Mouse (Mus musculus): Measurements from ENCODE around the gene Gm8229. TPM values are rescaled to one million over a fixed set of nuclear protein-coding genes. Genes with fewer than 3 reads are reported as not detected.
"Not testable (repeated sequence)": the region's sequence is repeated elsewhere in the genome, so short reads cannot be mapped to it uniquely, and the experiment has no call there.

The Gm8229 gene
- not detected in 2 replicates for polyA plus RNA-seq (2014; fragmentation: Nextera tagmentation; extraction: Ambion mirVana)

GRCm38 (mm10) chr14:44365057-44365456, at the start of gene Gm8229:
Gm8229 (plus strand) TSS chr14:44365357.
- H3K36me3 ChIP-seq (ENCODE audit: control insufficient read depth, insufficient read depth, low read length); H3K4me2 ChIP-seq (ENCODE audit: low read length); H3K9me3 ChIP-seq (ENCODE audit: control insufficient read depth, low read length); H3K27ac ChIP-seq (replicated peaks in 1 of 2; ENCODE audit: control insufficient read depth in 1 of 2, insufficient read depth in 1 of 2, low read depth in 2 of 2, low read length in 2 of 2); H3K4me3 ChIP-seq (ENCODE audit: control insufficient read depth in 1 of 2, insufficient read depth in 1 of 2, low read depth in 1 of 2, low read length in 2 of 2); H3K4me1 ChIP-seq (ENCODE audit: control insufficient read depth in 2 of 2, insufficient read depth in 2 of 2, low read length in 2 of 2); ATAC-seq (ENCODE audit: insufficient number of reproducible peaks, insufficient read depth, low FRiP score, low read depth); H3K27me3 ChIP-seq (ENCODE audit: control insufficient read depth, insufficient read depth, low read length); H3K9ac ChIP-seq (ENCODE audit: low read length): not testable (repeated sequence)
- WGBS, result 77% methylated on average over 4 of the region's 4 CpGs

- WGBS, result no CpG with 5 or more reads among the region's 2 CpGs
These were observed 26.7 kb upstream of the Gm8229 start, which contains the start of gene Gm5930 for GRCm38 (mm10) chr14:44338484-44338883. Gm5930 (minus strand) TSS chr14:44338584.

GRCm38 (mm10) chr14:44361416-44361815, 3.7 kb upstream of the Gm8229 start:
- not testable (repeated sequence) for H3K4me1 ChIP-seq (ENCODE audit: control insufficient read depth in 2 of 2, insufficient read depth in 2 of 2, low read length in 2 of 2); H3K36me3 ChIP-seq (ENCODE audit: control insufficient read depth, insufficient read depth, low read length); H3K4me3 ChIP-seq (ENCODE audit: control insufficient read depth in 1 of 2, insufficient read depth in 1 of 2, low read depth in 1 of 2, low read length in 2 of 2); ATAC-seq (ENCODE audit: insufficient number of reproducible peaks, insufficient read depth, low FRiP score, low read depth); H3K9me3 ChIP-seq (ENCODE audit: control insufficient read depth, low read length); H3K27me3 ChIP-seq (ENCODE audit: control insufficient read depth, insufficient read depth, low read length); H3K27ac ChIP-seq (replicated peaks in 1 of 2; ENCODE audit: control insufficient read depth in 1 of 2, insufficient read depth in 1 of 2, low read depth in 2 of 2, low read length in 2 of 2); H3K9ac ChIP-seq (ENCODE audit: low read length); H3K4me2 ChIP-seq (ENCODE audit: low read length)
- 7% methylated on average over 1 of the region's 2 CpGs for WGBS

More at GRCm38 (mm10) chr14:44338484-44338883, 26.7 kb upstream of the Gm8229 start, which contains the start of gene Gm5930:
- H3K36me3 ChIP-seq (ENCODE audit: control insufficient read depth, insufficient read depth, low read length); ATAC-seq (ENCODE audit: insufficient number of reproducible peaks, insufficient read depth, low FRiP score, low read depth); H3K4me2 ChIP-seq (ENCODE audit: low read length); H3K27me3 ChIP-seq (ENCODE audit: control insufficient read depth, insufficient read depth, low read length); H3K9me3 ChIP-seq (ENCODE audit: control insufficient read depth, low read length); H3K4me1 ChIP-seq (ENCODE audit: control insufficient read depth in 2 of 2, insufficient read depth in 2 of 2, low read length in 2 of 2); H3K27ac ChIP-seq (replicated peaks in 1 of 2; ENCODE audit: control insufficient read depth in 1 of 2, insufficient read depth in 1 of 2, low read depth in 2 of 2, low read length in 2 of 2); H3K4me3 ChIP-seq (ENCODE audit: control insufficient read depth in 1 of 2, insufficient read depth in 1 of 2, low read depth in 1 of 2, low read length in 2 of 2); H3K9ac ChIP-seq (ENCODE audit: low read length): not testable (repeated sequence)

- H3K9ac ChIP-seq (ENCODE audit: low read length); ATAC-seq (ENCODE audit: insufficient number of reproducible peaks, insufficient read depth, low FRiP score, low read depth); H3K9me3 ChIP-seq (ENCODE audit: control insufficient read depth, low read length); H3K27me3 ChIP-seq (ENCODE audit: control insufficient read depth, insufficient read depth, low read length); H3K4me3 ChIP-seq (ENCODE audit: control insufficient read depth in 1 of 2, insufficient read depth in 1 of 2, low read depth in 1 of 2, low read length in 2 of 2); H3K27ac ChIP-seq (replicated peaks in 1 of 2; ENCODE audit: control insufficient read depth in 1 of 2, insufficient read depth in 1 of 2, low read depth in 2 of 2, low read length in 2 of 2); H3K4me1 ChIP-seq (ENCODE audit: control insufficient read depth in 2 of 2, insufficient read depth in 2 of 2, low read length in 2 of 2); H3K36me3 ChIP-seq (ENCODE audit: control insufficient read depth, insufficient read depth, low read length); H3K4me2 ChIP-seq (ENCODE audit: low read length): not testable (repeated sequence)
These were observed 2.9 kb upstream of the Gm8229 start for GRCm38 (mm10) chr14:44362301-44362700.

GRCm38 (mm10) chr14:44384233-44384632, 19.1 kb downstream of the Gm8229 start:
- WGBS, result 67% methylated on average over 3 of the region's 4 CpGs
- not testable (repeated sequence) for H3K4me3 ChIP-seq (ENCODE audit: control insufficient read depth in 1 of 2, insufficient read depth in 1 of 2, low read depth in 1 of 2, low read length in 2 of 2); H3K27me3 ChIP-seq (ENCODE audit: control insufficient read depth, insufficient read depth, low read length); H3K36me3 ChIP-seq (ENCODE audit: control insufficient read depth, insufficient read depth, low read length); H3K4me1 ChIP-seq (ENCODE audit: control insufficient read depth in 2 of 2, insufficient read depth in 2 of 2, low read length in 2 of 2); ATAC-seq (ENCODE audit: insufficient number of reproducible peaks, insufficient read depth, low FRiP score, low read depth); H3K9me3 ChIP-seq (ENCODE audit: control insufficient read depth, low read length); H3K27ac ChIP-seq (replicated peaks in 1 of 2; ENCODE audit: control insufficient read depth in 1 of 2, insufficient read depth in 1 of 2, low read depth in 2 of 2, low read length in 2 of 2); H3K9ac ChIP-seq (ENCODE audit: low read length); H3K4me2 ChIP-seq (ENCODE audit: low read length)

GRCm38 (mm10) chr14:44410588-44410987, 45.4 kb downstream of the Gm8229 start, which contains the start of gene Gm3371:
Gm3371 (minus strand) TSS chr14:44410688.
- ATAC-seq (ENCODE audit: insufficient number of reproducible peaks, insufficient read depth, low FRiP score, low read depth); H3K9me3 ChIP-seq (ENCODE audit: control insufficient read depth, low read length); H3K27ac ChIP-seq (replicated peaks in 1 of 2; ENCODE audit: control insufficient read depth in 1 of 2, insufficient read depth in 1 of 2, low read depth in 2 of 2, low read length in 2 of 2); H3K4me2 ChIP-seq (ENCODE audit: low read length); H3K4me1 ChIP-seq (ENCODE audit: control insufficient read depth in 2 of 2, insufficient read depth in 2 of 2, low read length in 2 of 2); H3K36me3 ChIP-seq (ENCODE audit: control insufficient read depth, insufficient read depth, low read length); H3K4me3 ChIP-seq (ENCODE audit: control insufficient read depth in 1 of 2, insufficient read depth in 1 of 2, low read depth in 1 of 2, low read length in 2 of 2); H3K27me3 ChIP-seq (ENCODE audit: control insufficient read depth, insufficient read depth, low read length); H3K9ac ChIP-seq (ENCODE audit: low read length): not testable (repeated sequence)
- WGBS, result no CpG with 5 or more reads among the region's 2 CpGs

Other genes with a start within 250 kb of the Gm8229 start
- not detected in 2 replicates for gene Gm3327, start 241.5 kb upstream of the Gm8229 start, polyA plus RNA-seq (2014; fragmentation: Nextera tagmentation; extraction: Ambion mirVana)
- gene Gm8212, start 167.7 kb upstream of the Gm8229 start, polyA plus RNA-seq (2014; fragmentation: Nextera tagmentation; extraction: Ambion mirVana), result not detected in 2 replicates
- gene 4930503E14Rik, start 152.1 kb upstream of the Gm8229 start, polyA plus RNA-seq (2014; fragmentation: Nextera tagmentation; extraction: Ambion mirVana), result not detected in 2 replicates
- not detected in 2 replicates for gene Gm8220, start 79.8 kb upstream of the Gm8229 start, polyA plus RNA-seq (2014; fragmentation: Nextera tagmentation; extraction: Ambion mirVana)
- not detected in 2 replicates for gene Gm5930, start 26.8 kb upstream of the Gm8229 start, polyA plus RNA-seq (2014; fragmentation: Nextera tagmentation; extraction: Ambion mirVana)
- not detected in 2 replicates for gene Gm3371, start 45.3 kb downstream of the Gm8229 start, polyA plus RNA-seq (2014; fragmentation: Nextera tagmentation; extraction: Ambion mirVana)
- gene Gm8232, start 68.3 kb downstream of the Gm8229 start, polyA plus RNA-seq (2014; fragmentation: Nextera tagmentation; extraction: Ambion mirVana), result not detected in 2 replicates
- gene BC061237, start 127.1 kb downstream of the Gm8229 start, polyA plus RNA-seq (2014; fragmentation: Nextera tagmentation; extraction: Ambion mirVana), result not detected in 2 replicates
- gene Gm17093, start 152.9 kb downstream of the Gm8229 start, polyA plus RNA-seq (2014; fragmentation: Nextera tagmentation; extraction: Ambion mirVana), result not detected in 2 replicates
- gene Gm8247, start 217.8 kb downstream of the Gm8229 start, polyA plus RNA-seq (2014; fragmentation: Nextera tagmentation; extraction: Ambion mirVana), result not detected in 2 replicates

Measured in heart, embryonic 14.5 days (tissue).